Mouse (Mus musculus): Measurements from ENCODE around the gene Slc6a21. TPM values are rescaled to one million over a fixed set of nuclear protein-coding genes. Genes with fewer than 3 reads are reported as not detected.

Slc6a21 gene
- total and polyA plus RNA-seq, 2 experiments = 0.18 TPM; not detected in 1

DNA sequence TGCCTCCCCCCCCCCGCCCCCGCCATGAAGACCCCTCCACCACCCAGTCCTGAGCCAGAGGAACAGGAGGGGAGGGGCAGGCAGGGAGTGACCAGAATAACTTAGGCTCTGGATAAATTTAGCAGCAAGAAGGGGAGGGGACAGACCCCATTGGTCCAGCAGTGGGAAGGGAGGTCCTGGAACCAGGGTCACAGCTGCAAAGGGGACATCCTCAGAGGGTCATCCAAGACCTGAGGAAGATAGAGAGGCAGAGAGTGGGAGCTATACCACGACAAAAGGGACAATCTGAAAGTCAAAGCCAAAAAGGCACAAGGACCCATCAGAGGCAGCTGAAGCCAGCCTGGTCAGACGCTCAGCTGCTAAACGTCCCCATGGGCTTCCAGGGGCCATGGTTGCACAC lies 57.7 kb downstream of the Slc6a21 start, which contains the start of gene Hrc:
TSS of gene Hrc (plus strand) at position 235 of the 400 bp plus-strand sequence.
- Histone ChIP-seq H3K9ac (ENCODE audit: low read depth, low read length) (no peak within 1 kb of the TSS), H3K27ac (replicated peaks; ENCODE audit: insufficient read depth, low read depth, low read length) (no peak within 1 kb of the TSS), H3K4me1 (ENCODE audit: control insufficient read depth, insufficient read depth, low read length) (no peaks in the 10 kb centered on the region; the same call in 1 of the 2 replicates), H3K27me3 (ENCODE audit: control insufficient read depth, insufficient read depth, low read length) (peaks cover 10% of the 10 kb centered on the region; the same call in 1 of the 2 replicates), H3K36me3 (ENCODE audit: control insufficient read depth, insufficient read depth, low read length) (no peaks in the 10 kb centered on the region), H3K79me2 (ENCODE audit: control insufficient read depth, insufficient read depth, low read length) (no peaks in the 10 kb centered on the region), H3K4me3 (ENCODE audit: insufficient read depth, low read depth, low read length) (no peak within 1 kb of the TSS)
- no peak for DNase-seq (ENCODE audit: extremely low read depth, low read depth, low spot score)
- 49% methylated on average over 5 of the region's 5 CpGs for WGBS
- TF ChIP-seq POLR2A (IDR thresholded peaks at IDR 0.05; ENCODE audit: extremely low read depth, insufficient read depth, low read length) (no peak), CTCF (IDR thresholded peaks at IDR 0.05; ENCODE audit: low read depth, low read length) (no peak)

DNA sequence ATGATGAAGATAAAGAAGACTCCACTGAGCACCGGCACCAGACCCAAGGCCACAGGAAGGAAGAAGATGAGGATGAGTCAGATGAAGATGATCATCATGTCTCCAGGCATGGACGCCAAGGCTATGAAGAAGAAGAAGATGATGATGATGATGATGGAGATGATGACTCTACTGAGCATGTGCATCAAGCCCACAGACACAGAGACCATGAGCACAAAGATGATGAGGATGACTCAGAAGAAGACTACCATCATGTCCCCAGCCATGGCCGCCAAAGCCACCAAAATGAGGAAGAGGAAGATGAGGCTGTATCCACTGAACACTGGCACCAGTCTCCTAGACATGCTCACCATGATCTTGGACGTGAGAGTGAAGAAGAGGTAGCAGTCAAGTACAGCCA lies 59.0 kb downstream of the Slc6a21 start:
- Histone ChIP-seq H3K36me3 (ENCODE audit: control insufficient read depth, insufficient read depth, low read length) (no peaks in the 10 kb centered on the region), H3K4me3 (ENCODE audit: insufficient read depth, low read depth, low read length) (no peak overlapping the region), H3K79me2 (ENCODE audit: control insufficient read depth, insufficient read depth, low read length) (no peaks in the 10 kb centered on the region), H3K4me1 (ENCODE audit: control insufficient read depth, insufficient read depth, low read length) (no peaks in the 10 kb centered on the region; the same call in 1 of the 2 replicates), H3K27me3 (ENCODE audit: control insufficient read depth, insufficient read depth, low read length) (peaks cover 10% of the 10 kb centered on the region; the same call in 1 of the 2 replicates), H3K9ac (ENCODE audit: low read depth, low read length) (no peak overlapping the region), H3K27ac (replicated peaks; ENCODE audit: insufficient read depth, low read depth, low read length) (no peak overlapping the region)
- no peak for DNase-seq (ENCODE audit: extremely low read depth, low read depth, low spot score)
- 92% methylated on average over 4 of the region's 4 CpGs for WGBS
- no peak for TF ChIP-seq POLR2A (IDR thresholded peaks at IDR 0.05; ENCODE audit: extremely low read depth, insufficient read depth, low read length)
- no peak for TF ChIP-seq CTCF (IDR thresholded peaks at IDR 0.05; ENCODE audit: low read depth, low read length)

DNA sequence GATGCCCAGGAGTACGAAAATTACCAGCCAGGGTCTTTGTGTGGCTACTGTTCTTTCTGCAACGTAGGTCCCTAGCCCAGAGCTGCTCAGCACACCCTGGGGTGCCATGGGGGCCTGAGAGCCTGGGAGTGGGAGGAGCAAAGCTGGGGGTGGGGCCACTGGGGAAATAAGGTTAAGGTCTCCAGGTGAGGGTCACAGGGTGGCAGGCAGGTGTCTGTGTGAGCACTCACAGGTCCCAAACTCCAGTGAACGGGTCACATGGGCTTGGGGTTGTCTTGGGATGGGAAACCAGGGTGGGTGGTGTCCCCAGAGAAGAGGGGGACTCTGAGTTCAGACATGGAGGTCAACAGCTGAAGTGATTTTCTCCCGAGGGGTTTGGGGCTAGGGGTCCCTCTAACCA lies 60.2 kb downstream of the Slc6a21 start:
- Histone ChIP-seq H3K79me2 (ENCODE audit: control insufficient read depth, insufficient read depth, low read length) (no peaks in the 10 kb centered on the region), H3K4me3 (ENCODE audit: insufficient read depth, low read depth, low read length) (no peak overlapping the region), H3K27ac (replicated peaks; ENCODE audit: insufficient read depth, low read depth, low read length) (no peak overlapping the region), H3K36me3 (ENCODE audit: control insufficient read depth, insufficient read depth, low read length) (no peaks in the 10 kb centered on the region), H3K4me1 (ENCODE audit: control insufficient read depth, insufficient read depth, low read length) (no peaks in the 10 kb centered on the region; the same call in 1 of the 2 replicates), H3K27me3 (ENCODE audit: control insufficient read depth, insufficient read depth, low read length) (peaks cover 10% of the 10 kb centered on the region; the same call in 1 of the 2 replicates), H3K9ac (ENCODE audit: low read depth, low read length) (no peak overlapping the region)
- 14% methylated on average over 4 of the region's 4 CpGs for WGBS
- TF ChIP-seq POLR2A (IDR thresholded peaks at IDR 0.05; ENCODE audit: extremely low read depth, insufficient read depth, low read length) = no peak
- no peak for DNase-seq (ENCODE audit: extremely low read depth, low read depth, low spot score)

DNA sequence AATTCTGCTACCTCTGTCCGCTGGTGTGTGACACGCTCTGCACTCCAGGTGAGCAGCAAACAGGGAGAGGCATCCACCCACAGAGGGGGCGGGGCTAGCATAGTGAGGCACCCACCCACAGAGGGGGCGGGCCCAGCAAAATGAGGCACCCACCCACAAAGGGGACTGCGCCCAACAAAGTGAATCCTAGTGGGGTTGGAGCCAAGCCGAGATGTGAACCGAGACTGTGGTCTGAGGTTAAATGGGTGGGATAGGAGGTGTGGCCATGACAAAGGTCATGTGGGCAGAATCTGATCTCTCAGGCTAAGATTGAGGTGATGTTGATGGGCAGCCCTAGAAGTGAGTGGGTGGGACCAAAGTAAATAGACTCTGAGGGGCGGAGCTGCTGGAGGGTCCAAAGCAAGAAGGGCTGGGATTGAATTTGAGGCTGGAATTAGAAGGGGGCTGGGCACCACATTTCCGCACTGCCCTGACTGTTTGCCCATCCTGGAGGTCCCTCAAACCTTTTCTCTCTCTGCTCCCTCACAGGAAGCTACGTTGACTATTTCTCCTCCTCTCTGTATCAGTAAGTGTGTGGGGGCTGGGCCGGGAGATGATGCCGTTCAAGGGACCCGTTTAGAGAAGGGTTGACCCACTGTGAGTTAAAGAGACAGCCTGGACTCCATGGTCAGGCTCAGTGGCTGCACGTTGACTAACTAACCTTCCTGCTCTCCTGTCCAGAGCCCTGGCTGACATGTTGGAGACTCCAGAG lies 61.0 kb downstream of the Slc6a21 start:
- peaks cover 10% of the 10 kb centered on the region; the same call in 1 of the 2 replicates for H3K27me3 ChIP-seq (ENCODE audit: control insufficient read depth, insufficient read depth, low read length)
- DNase-seq (ENCODE audit: extremely low read depth, low read depth, low spot score) = no peak
- no peak overlapping the region for H3K9ac ChIP-seq (ENCODE audit: low read depth, low read length)

More for the DNA sequence above, 61.0 kb downstream of the Slc6a21 start:
- no peaks in the 10 kb centered on the region for H3K79me2 ChIP-seq (ENCODE audit: control insufficient read depth, insufficient read depth, low read length)
- TF ChIP-seq POLR2A (IDR thresholded peaks at IDR 0.05; ENCODE audit: extremely low read depth, insufficient read depth, low read length) (no peak), CTCF (IDR thresholded peaks at IDR 0.05; ENCODE audit: low read depth, low read length) (no peak)
- H3K4me1 ChIP-seq (ENCODE audit: control insufficient read depth, insufficient read depth, low read length) = no peaks in the 10 kb centered on the region
- no peak overlapping the region for H3K4me3 ChIP-seq (ENCODE audit: insufficient read depth, low read depth, low read length)
- H3K36me3 ChIP-seq (ENCODE audit: control insufficient read depth, insufficient read depth, low read length) = no peaks in the 10 kb centered on the region
- no peak overlapping the region for H3K27ac ChIP-seq (replicated peaks; ENCODE audit: insufficient read depth, low read depth, low read length)
- WGBS = 5% methylated on average over 14 of the region's 14 CpGs

Other genes starting within 250 kb of the Slc6a21 start
Only the 30 nearest of the 37 such genes appear.
- gene Rcn3, start 185.3 kb upstream of the Slc6a21 start, total RNA-seq (2014; rRNA removed) = 6.7 and 8.8 TPM in 2 replicates
- gene Rcn3, start 185.3 kb upstream of the Slc6a21 start, polyA plus RNA-seq (2012; rRNA removed) = 14.9 and 16.3 TPM in 2 replicates
- 163 and 188 TPM in 2 replicates for gene Fcgrt, start 173.7 kb upstream of the Slc6a21 start, total RNA-seq (2014; rRNA removed)
- 170 and 193 TPM in 2 replicates for gene Fcgrt, start 173.7 kb upstream of the Slc6a21 start, polyA plus RNA-seq (2012; rRNA removed)
- gene Rps11, start 153.1 kb upstream of the Slc6a21 start, total RNA-seq (2014; rRNA removed) = 355 and 400 TPM in 2 replicates
- gene Rps11, start 153.1 kb upstream of the Slc6a21 start, polyA plus RNA-seq (2012; rRNA removed) = 95.1 and 111 TPM in 2 replicates
- gene Rpl13a, start 148.8 kb upstream of the Slc6a21 start, total RNA-seq (2014; rRNA removed) = 1,440 and 1,681 TPM in 2 replicates
- 488 and 544 TPM in 2 replicates for gene Rpl13a, start 148.8 kb upstream of the Slc6a21 start, polyA plus RNA-seq (2012; rRNA removed)
- 0.13 TPM in 1 of 2 replicates, not detected in the other for gene Gm45713, start 141.3 kb upstream of the Slc6a21 start, total RNA-seq (2014; rRNA removed)
- gene Gm45713, start 141.3 kb upstream of the Slc6a21 start, polyA plus RNA-seq (2012; rRNA removed) = 0.98 TPM in 1 of 2 replicates, not detected in the other
- 3.2 and 5.4 TPM in 2 replicates for gene Flt3l, start 141.1 kb upstream of the Slc6a21 start, total RNA-seq (2014; rRNA removed)
- 20.8 and 30.8 TPM in 2 replicates for gene Flt3l, start 141.1 kb upstream of the Slc6a21 start, polyA plus RNA-seq (2012; rRNA removed)
- 48.0 and 59.1 TPM in 2 replicates for gene Pih1d1, start 123.2 kb upstream of the Slc6a21 start, total RNA-seq (2014; rRNA removed)
- gene Pih1d1, start 123.2 kb upstream of the Slc6a21 start, polyA plus RNA-seq (2012; rRNA removed) = 62.1 and 66.4 TPM in 2 replicates
- 33.3 and 47.6 TPM in 2 replicates for gene Aldh16a1, start 122.9 kb upstream of the Slc6a21 start, total RNA-seq (2014; rRNA removed)
- 116 and 162 TPM in 2 replicates for gene Aldh16a1, start 122.9 kb upstream of the Slc6a21 start, polyA plus RNA-seq (2012; rRNA removed)
- gene Slc17a7, start 113.6 kb upstream of the Slc6a21 start, total RNA-seq (2014; rRNA removed) = 0.07 TPM in 1 of 2 replicates, not detected in the other
- not detected in 2 replicates for gene Slc17a7, start 113.6 kb upstream of the Slc6a21 start, polyA plus RNA-seq (2012; rRNA removed)
- not detected in 2 replicates for gene Gfy, start 97.9 kb upstream of the Slc6a21 start, total RNA-seq (2014; rRNA removed)
- not detected in 2 replicates for gene Gfy, start 97.9 kb upstream of the Slc6a21 start, polyA plus RNA-seq (2012; rRNA removed)
- gene Pth2, start 96.5 kb upstream of the Slc6a21 start, total RNA-seq (2014; rRNA removed) = not detected in 2 replicates
- not detected in 2 replicates for gene Pth2, start 96.5 kb upstream of the Slc6a21 start, polyA plus RNA-seq (2012; rRNA removed)
- gene Ccdc155, start 72.6 kb upstream of the Slc6a21 start, total RNA-seq (2014; rRNA removed) = not detected in 2 replicates
- not detected in 2 replicates for gene Ccdc155, start 72.6 kb upstream of the Slc6a21 start, polyA plus RNA-seq (2012; rRNA removed)
- not detected in 2 replicates for gene Dkkl1, start 65.4 kb upstream of the Slc6a21 start, total RNA-seq (2014; rRNA removed)
- 0.21 TPM in 1 of 2 replicates, not detected in the other for gene Dkkl1, start 65.4 kb upstream of the Slc6a21 start, polyA plus RNA-seq (2012; rRNA removed)
- 1.2 and 1.5 TPM in 2 replicates for gene Tead2, start 61.8 kb upstream of the Slc6a21 start, total RNA-seq (2014; rRNA removed)
- 0.97 and 2.9 TPM in 2 replicates for gene Tead2, start 61.8 kb upstream of the Slc6a21 start, polyA plus RNA-seq (2012; rRNA removed)
- gene Cd37, start 38.4 kb upstream of the Slc6a21 start, total RNA-seq (2014; rRNA removed) = 1.4 and 1.5 TPM in 2 replicates
- 4.5 and 11.5 TPM in 2 replicates for gene Cd37, start 38.4 kb upstream of the Slc6a21 start, polyA plus RNA-seq (2012; rRNA removed)
- gene Slc6a16, start 36.4 kb upstream of the Slc6a21 start, total RNA-seq (2014; rRNA removed) = 0.20 and 0.37 TPM in 2 replicates
- 0.86 and 1.9 TPM in 2 replicates for gene Slc6a16, start 36.4 kb upstream of the Slc6a21 start, polyA plus RNA-seq (2012; rRNA removed)
- gene Trpm4, start 56.3 kb downstream of the Slc6a21 start, total RNA-seq (2014; rRNA removed) = 1.2 TPM in 2 replicates
- 1.2 and 1.5 TPM in 2 replicates for gene Trpm4, start 56.3 kb downstream of the Slc6a21 start, polyA plus RNA-seq (2012; rRNA removed)
- 0.28 TPM in 1 of 2 replicates, not detected in the other for gene Hrc, start 57.8 kb downstream of the Slc6a21 start, total RNA-seq (2014; rRNA removed)
- gene Hrc, start 57.8 kb downstream of the Slc6a21 start, polyA plus RNA-seq (2012; rRNA removed) = not detected in 2 replicates
- gene Ppfia3, start 89.5 kb downstream of the Slc6a21 start, total RNA-seq (2014; rRNA removed) = 0.07 TPM in 1 of 2 replicates, not detected in the other
- 0.14 TPM in 1 of 2 replicates, not detected in the other for gene Ppfia3, start 89.5 kb downstream of the Slc6a21 start, polyA plus RNA-seq (2012; rRNA removed)
- not detected in 2 replicates for gene Lin7b, start 93.1 kb downstream of the Slc6a21 start, total RNA-seq (2014; rRNA removed)
- not detected in 2 replicates for gene Lin7b, start 93.1 kb downstream of the Slc6a21 start, polyA plus RNA-seq (2012; rRNA removed)
- 43.3 and 46.4 TPM in 2 replicates for gene Snrnp70, start 118.2 kb downstream of the Slc6a21 start, total RNA-seq (2014; rRNA removed)
- gene Snrnp70, start 118.2 kb downstream of the Slc6a21 start, polyA plus RNA-seq (2012; rRNA removed) = 59.2 and 101 TPM in 2 replicates
- gene Kcna7, start 128.1 kb downstream of the Slc6a21 start, total RNA-seq (2014; rRNA removed) = under 0.01 TPM in 1 of 2 replicates, not detected in the other
- not detected in 2 replicates for gene Kcna7, start 128.1 kb downstream of the Slc6a21 start, polyA plus RNA-seq (2012; rRNA removed)
- 0.13 TPM in 1 of 2 replicates, not detected in the other for gene Ntf5, start 136.2 kb downstream of the Slc6a21 start, total RNA-seq (2014; rRNA removed)
- gene Ntf5, start 136.2 kb downstream of the Slc6a21 start, polyA plus RNA-seq (2012; rRNA removed) = 0.04 TPM in 1 of 2 replicates, not detected in the other
- not detected in 2 replicates for gene Lhb, start 143.3 kb downstream of the Slc6a21 start, total RNA-seq (2014; rRNA removed)
- gene Lhb, start 143.3 kb downstream of the Slc6a21 start, polyA plus RNA-seq (2012; rRNA removed) = not detected in 2 replicates
- 1.2 TPM in 2 replicates for gene Gys1, start 157.3 kb downstream of the Slc6a21 start, total RNA-seq (2014; rRNA removed)
- gene Gys1, start 157.3 kb downstream of the Slc6a21 start, polyA plus RNA-seq (2012; rRNA removed) = 2.6 and 4.8 TPM in 2 replicates
- gene Ruvbl2, start 160.6 kb downstream of the Slc6a21 start, total RNA-seq (2014; rRNA removed) = 8.9 and 12.3 TPM in 2 replicates
- 18.4 and 28.8 TPM in 2 replicates for gene Ruvbl2, start 160.6 kb downstream of the Slc6a21 start, polyA plus RNA-seq (2012; rRNA removed)
- gene Ftl1, start 182.4 kb downstream of the Slc6a21 start, total RNA-seq (2014; rRNA removed) = 3,170 and 4,966 TPM in 2 replicates
- 12,947 and 13,613 TPM in 2 replicates for gene Ftl1, start 182.4 kb downstream of the Slc6a21 start, polyA plus RNA-seq (2012; rRNA removed)
- gene Bax, start 189.4 kb downstream of the Slc6a21 start, total RNA-seq (2014; rRNA removed) = 19.5 and 23.8 TPM in 2 replicates
- gene Bax, start 189.4 kb downstream of the Slc6a21 start, polyA plus RNA-seq (2012; rRNA removed) = 49.8 and 62.0 TPM in 2 replicates
- 0.07 and 0.18 TPM in 2 replicates for gene Tulp2, start 204.4 kb downstream of the Slc6a21 start, total RNA-seq (2014; rRNA removed)
- 0.30 and 0.31 TPM in 2 replicates for gene Tulp2, start 204.4 kb downstream of the Slc6a21 start, polyA plus RNA-seq (2012; rRNA removed)
- 1.3 and 5.7 TPM in 2 replicates for gene Gm45808, start 209.3 kb downstream of the Slc6a21 start, total RNA-seq (2014; rRNA removed)
- gene Gm45808, start 209.3 kb downstream of the Slc6a21 start, polyA plus RNA-seq (2012; rRNA removed) = 0.28 and 1.5 TPM in 2 replicates